Mouse (Mus musculus) liver, adult (tissue): ENCODE data around the gene Olfr1269.

Source experiments
- GATA4 ChIP-seq: IDR thresholded peaks from 2 replicates; pipeline ENCODE4 v1.6.1; 2014; ENCODE audit warnings: mild to moderate bottlenecking, low read length; ENCODE audit not compliant: insufficient replicate concordance

Olfr1269 gene

DNA sequence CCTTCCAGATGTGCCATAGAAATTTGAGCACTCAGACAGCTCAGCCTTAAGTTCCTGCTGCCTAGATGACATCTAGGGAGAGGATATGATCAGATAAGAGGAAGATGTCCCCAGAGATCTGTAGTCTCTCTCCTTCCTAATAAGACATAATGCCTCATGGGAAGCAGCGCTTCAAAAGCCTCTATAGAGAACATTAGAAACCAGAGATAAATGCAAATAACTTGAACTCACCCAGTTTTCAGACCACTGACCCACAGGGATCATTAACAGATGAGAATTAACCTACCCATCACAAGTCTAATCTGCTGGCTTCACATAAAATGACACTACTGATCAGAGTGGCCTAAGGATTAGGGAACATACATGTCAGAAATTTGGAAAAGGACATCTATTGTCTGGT lies at the start of gene Olfr1269:
Olfr1269 (minus strand) TSS at position 101 of the 400 bp plus-strand sequence.
- no peak for TF ChIP-seq GATA4

DNA sequence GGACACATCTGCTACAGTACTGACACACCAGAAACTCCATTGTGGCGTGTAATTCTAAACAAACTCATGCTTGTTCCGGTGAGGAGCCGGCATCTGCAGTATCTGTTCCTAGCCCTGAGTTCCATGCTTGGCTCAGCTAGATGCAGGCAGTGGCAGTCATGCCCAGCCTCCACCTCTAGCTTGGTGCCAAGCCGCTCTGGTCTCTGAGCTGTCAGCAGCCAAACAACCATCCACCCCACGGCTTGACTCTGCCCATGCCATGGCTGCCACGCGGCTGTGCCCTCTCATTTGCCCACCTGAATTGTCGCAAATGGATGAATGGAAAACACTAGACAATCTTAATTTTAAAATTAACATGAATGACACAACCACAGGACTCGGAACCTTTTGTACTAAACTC lies 32.7 kb upstream of the Olfr1269 start:
- TF ChIP-seq GATA4 = no peak

DNA sequence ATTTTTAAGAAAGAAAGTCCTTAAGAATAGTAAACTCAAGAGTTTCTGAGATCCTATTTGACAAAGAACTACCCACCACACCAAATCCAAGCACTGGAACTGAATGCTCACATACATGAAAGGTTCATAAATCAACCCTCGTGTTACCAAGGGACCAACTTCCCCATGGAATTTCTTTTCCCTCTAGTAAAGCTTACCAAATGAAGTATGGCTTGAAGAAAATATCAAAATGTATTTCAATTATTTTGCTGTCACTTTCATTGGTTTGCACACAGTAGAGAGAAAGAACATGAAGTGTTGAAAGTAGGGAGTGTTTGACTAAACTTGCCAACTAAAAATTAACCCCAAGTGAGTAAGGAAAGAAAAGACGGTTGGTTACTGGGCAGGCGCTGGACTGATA lies 31.8 kb upstream of the Olfr1269 start, which contains the start of gene Olfr1270:
Olfr1270 (minus strand) TSS at position 101 of the 400 bp plus-strand sequence.
- TF ChIP-seq GATA4 = no peak

DNA sequence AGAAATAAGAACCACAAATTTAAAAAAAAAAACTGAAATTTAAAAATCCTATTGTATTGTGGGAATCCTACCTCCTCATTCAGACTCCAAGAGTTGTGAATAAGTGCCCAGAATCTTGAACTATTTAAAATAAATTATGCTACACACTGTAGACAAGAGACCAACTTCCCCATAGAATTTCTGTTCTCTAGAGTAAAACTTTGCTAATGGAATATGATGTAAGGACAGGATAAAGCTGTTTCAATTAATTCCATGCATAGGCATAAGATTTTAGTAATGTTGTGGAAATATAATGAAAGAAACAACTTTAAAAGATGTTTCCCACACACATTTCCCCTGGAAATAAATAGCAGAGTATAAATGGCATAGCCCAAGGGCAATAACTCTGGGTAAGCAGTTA lies 21.0 kb upstream of the Olfr1269 start, which contains the start of gene Olfr32:
Olfr32 (minus strand) TSS at position 101 of the 400 bp plus-strand sequence.
- TF ChIP-seq GATA4 = no peak

DNA sequence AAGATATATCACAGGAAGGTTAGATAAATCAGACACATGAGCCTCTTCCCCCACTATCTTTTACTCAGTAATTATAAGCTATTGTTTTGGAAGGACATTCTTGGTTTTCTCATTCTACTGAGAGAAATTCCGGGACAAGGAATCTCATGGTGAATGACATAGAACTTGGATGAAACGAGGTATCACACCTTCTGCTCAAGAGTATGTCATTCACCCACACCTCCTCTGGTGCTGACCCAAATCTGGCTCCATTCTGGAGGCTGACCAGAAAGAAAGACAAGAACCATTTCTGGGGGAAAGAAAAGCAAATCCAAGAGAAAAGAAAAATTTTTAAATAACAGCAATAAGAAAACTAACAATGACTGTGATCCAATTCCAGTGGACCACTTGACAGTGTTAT lies 51.1 kb downstream of the Olfr1269 start:
- TF ChIP-seq GATA4 = no peak
